Mouse (Mus musculus): ENCODE results near the gene Mvp.
A peak's percentile ranks its signal among the peaks of the same experiment; 100 is the strongest.

Gene Mvp

DNA sequence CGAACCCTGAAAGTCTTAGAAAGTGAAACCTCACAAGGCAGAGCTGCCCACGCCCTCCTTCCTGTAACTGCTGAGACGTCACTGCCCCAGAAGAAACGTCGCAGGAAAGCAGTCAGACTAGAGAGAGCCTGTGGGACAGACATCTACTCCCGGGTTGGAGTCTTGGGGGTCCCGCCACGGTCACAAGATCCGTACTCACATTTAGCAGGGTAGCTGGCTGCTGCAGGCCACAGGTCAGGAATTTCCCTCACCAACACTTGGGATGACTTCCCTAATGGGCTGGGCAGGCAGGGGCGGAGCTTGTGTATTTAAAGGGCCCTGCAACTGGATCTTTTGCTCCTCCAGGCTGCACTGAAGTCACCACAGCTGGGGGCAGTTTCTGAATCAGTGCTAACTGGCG lies at the start of gene Mvp:
Gene Mvp, minus strand, starts transcription at position 302 of the 400 bp plus-strand sequence.
- peak; percentile 61 for DNase-seq (ENCODE audit: low spot score)

GRCm38 (mm10) chr7:127055026-127055585 lies 40.7 kb upstream of the Mvp start:
- no peak for DNase-seq (ENCODE audit: low spot score)

DNA sequence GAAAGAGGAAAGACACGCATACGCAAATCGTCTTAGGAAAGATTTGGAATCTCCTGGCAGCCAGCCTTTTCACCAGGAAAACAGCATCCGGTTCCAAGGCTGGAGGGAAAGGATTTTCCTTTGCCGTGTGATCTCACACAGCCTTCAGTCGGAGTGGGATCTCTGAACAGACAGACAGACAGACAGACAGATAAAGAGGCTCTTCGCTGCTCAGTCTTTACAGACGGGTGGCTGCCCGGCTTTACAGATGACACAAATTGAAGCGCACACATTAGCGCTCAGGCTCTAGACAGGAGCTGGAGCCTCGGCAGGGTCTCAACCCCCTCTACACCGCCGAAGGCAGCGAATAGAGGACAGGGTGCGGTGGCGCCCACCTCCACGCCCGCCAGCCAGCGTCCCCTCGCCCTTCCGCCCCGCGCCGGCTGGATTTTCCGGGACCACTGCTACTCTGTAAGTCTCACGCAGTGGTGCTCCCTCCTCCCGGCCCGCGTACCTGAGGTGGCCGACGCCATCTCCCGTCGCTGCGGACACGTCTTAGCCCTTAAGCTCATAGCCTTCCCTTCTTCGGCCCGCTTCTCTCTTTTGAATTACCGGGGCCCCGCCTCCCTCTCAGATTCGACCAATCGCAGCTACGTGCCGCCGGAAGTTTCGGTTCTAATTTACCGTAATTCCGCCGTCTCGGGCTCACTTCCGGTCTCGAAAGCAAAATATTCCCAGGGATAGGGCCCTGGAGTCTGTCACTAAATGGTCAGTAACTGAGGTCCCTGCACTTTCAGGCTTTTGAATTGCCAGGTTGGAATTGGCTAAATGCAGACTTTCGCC lies 27.6 kb upstream of the Mvp start, which contains the start of gene Kif22:
Gene Kif22, minus strand, starts transcription at position 621 of the 822 bp plus-strand sequence.
- DNase-seq (ENCODE audit: low spot score) = peak; percentile 87

DNA sequence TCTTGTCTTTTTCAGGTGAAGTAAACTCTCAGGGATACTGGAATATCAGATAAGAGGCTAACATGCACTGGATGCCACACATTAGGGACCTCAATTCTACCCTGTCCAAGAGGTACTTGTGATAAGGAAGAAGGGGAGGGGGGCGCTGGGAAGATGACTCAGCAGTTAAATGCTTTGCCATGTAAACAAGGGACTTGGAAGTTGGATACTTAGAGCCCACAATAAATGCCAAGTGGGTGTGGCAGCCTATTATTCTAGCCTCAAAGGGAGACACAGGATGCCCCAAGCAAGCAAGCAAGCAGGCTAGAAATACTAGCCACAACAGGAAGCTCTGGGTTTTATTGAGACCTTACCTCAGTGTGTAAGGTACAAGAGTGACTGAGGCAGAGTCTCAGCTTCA lies 16.8 kb upstream of the Mvp start:
- no peak for DNase-seq (ENCODE audit: low spot score)

- no peak for DNase-seq (ENCODE audit: low spot score)
Observed at GRCm38 (mm10) chr7:127030172-127030571, 15.8 kb upstream of the Mvp start.

- no peak for DNase-seq (ENCODE audit: low spot score)
Observed at GRCm38 (mm10) chr7:127027885-127028284, 13.5 kb upstream of the Mvp start.

GRCm38 (mm10) chr7:127026984-127027726 lies 12.7 kb upstream of the Mvp start, which contains the start of gene Maz:
Gene Maz, minus strand, starts transcription at chr7:127027037.
- peak; percentile 99 for DNase-seq (ENCODE audit: low spot score)

GRCm38 (mm10) chr7:127026616-127026983 lies 12.2 kb upstream of the Mvp start:
- DNase-seq (ENCODE audit: low spot score) = peak; percentile 87

- peak; percentile 75 for DNase-seq (ENCODE audit: low spot score)
Observed at GRCm38 (mm10) chr7:127026161-127026600, 11.8 kb upstream of the Mvp start.

GRCm38 (mm10) chr7:127025556-127026160 lies 11.2 kb upstream of the Mvp start:
- peak; percentile 69 for DNase-seq (ENCODE audit: low spot score)

- DNase-seq (ENCODE audit: low spot score) = peak; percentile 80
Observed at GRCm38 (mm10) chr7:127024755-127025555, 10.5 kb upstream of the Mvp start.

GRCm38 (mm10) chr7:127023896-127024690 lies 9.7 kb upstream of the Mvp start:
- DNase-seq (ENCODE audit: low spot score) = no peak

DNA sequence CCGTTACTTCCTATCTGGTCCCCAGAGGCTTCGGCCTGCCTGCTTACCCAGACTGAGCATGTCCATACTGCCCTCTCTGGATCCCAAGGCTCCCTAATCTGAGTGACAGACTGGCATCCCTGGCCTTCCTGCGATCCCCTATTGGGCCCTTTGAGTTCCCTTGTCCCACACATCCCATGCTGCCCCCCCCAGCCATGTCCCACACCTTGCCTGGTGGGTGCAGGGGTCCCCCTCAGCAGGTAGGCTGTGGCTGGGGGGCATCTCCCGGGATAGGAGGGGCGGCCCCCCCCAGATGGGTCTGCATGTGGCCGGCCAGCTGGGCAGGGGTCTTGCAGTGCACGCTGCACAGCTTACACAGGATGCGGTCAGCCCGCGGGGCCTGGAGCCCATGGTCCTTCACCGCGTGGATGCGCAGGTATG lies 8.9 kb upstream of the Mvp start:
- DNase-seq (ENCODE audit: low spot score) = no peak

- DNase-seq (ENCODE audit: low spot score) = no peak
Observed at GRCm38 (mm10) chr7:127022528-127023271, 8.3 kb upstream of the Mvp start.

GRCm38 (mm10) chr7:127021563-127022527 lies 7.4 kb upstream of the Mvp start:
- DNase-seq (ENCODE audit: low spot score) = no peak

- peak; percentile 66 for DNase-seq (ENCODE audit: low spot score)
Observed at GRCm38 (mm10) chr7:127020901-127021562, 6.6 kb upstream of the Mvp start, which contains the start of the genes Gm42742 and Prrt2. Gene Gm42742, minus strand, starts transcription at chr7:127021097. Gene Prrt2, minus strand, starts transcription at chr7:127021211.

GRCm38 (mm10) chr7:127020491-127020890 lies 6.1 kb upstream of the Mvp start:
- no peak for DNase-seq (ENCODE audit: low spot score)

GRCm38 (mm10) chr7:127020031-127020430 lies 5.6 kb upstream of the Mvp start:
- no peak for DNase-seq (ENCODE audit: low spot score)

Measured in ovary, postnatal 36 days (tissue).